Mouse (Mus musculus): ENCODE data around the gene Sf3a3.

- no peak for TF ChIP-seq GATA1 (IDR thresholded peaks at IDR 0.05; ENCODE audit: borderline replicate concordance, low read length)
- no peak for TF ChIP-seq FLI1 (IDR thresholded peaks at IDR 0.05; ENCODE audit: low read length)
Measured at GRCm38 (mm10) chr4:124691455-124691854, 23.1 kb upstream of the Sf3a3 start.

Data from megakaryocyte, embryonic 14.5 days (primary cell).